Mouse (Mus musculus) limb, embryonic 11.5 days (tissue): Measurements from ENCODE around the gene F12. TPM values are rescaled to one million over a fixed set of nuclear protein-coding genes. Genes with fewer than 3 reads are reported as not detected.

ENCODE experiments used
- ATAC-seq: fragments of 200-750 bp; cut with Nextera tagmentation; 2 replicates; pipeline ENCODE4 v1.8.0; 2017; ENCODE audit warnings: low read depth; ENCODE audit not compliant: insufficient number of reproducible peaks, low FRiP score, low TSS enrichment
- DNase-seq: peaks from one replicate; pipeline ENCODE4 v3.0.0-alpha.2; 2015; ENCODE audit warnings: low spot score
- H3K27ac ChIP-seq: fragments of 300-500 bp; sonication (generic); replicated peaks from 2 replicates; pipeline ENCODE4 v1.5.1; 2014; ENCODE audit warnings: low read depth, mild to moderate bottlenecking, low read length
- H3K27me3 ChIP-seq: fragments of 300-500 bp; sonication (generic); 2 replicates; pipeline ENCODE4 v1.6.1; 2014; ENCODE audit warnings: mild to moderate bottlenecking, low read length, mixed read lengths; ENCODE audit not compliant: control insufficient read depth, insufficient read depth
- H3K36me3 ChIP-seq: fragments of 300-500 bp; sonication (generic); 2 replicates; pipeline ENCODE4 v1.6.1; 2014; ENCODE audit warnings: mild to moderate bottlenecking, low read length, moderate library complexity, mixed read lengths; ENCODE audit not compliant: control insufficient read depth, insufficient read depth
- H3K4me1 ChIP-seq: fragments of 300-500 bp; sonication (generic); 2 replicates; pipeline ENCODE4 v1.6.1; 2014; ENCODE audit warnings: low read length, mixed read lengths; ENCODE audit not compliant: control insufficient read depth, insufficient read depth
- H3K4me2 ChIP-seq: fragments of 300-500 bp; sonication (generic); 2 replicates; pipeline ENCODE4 v1.6.1; 2014; ENCODE audit warnings: low read depth, mild to moderate bottlenecking, moderate library complexity; ENCODE audit not compliant: severe bottlenecking
- H3K4me3 ChIP-seq: fragments of 300-500 bp; sonication (generic); 2 replicates; pipeline ENCODE4 v1.5.1; 2014; ENCODE audit warnings: low read depth, low read length
- H3K9ac ChIP-seq: fragments of 300-500 bp; sonication (generic); 2 replicates; pipeline ENCODE4 v1.6.1; 2014; ENCODE audit warnings: mild to moderate bottlenecking, low read length
- H3K9me3 ChIP-seq: fragments of 300-500 bp; sonication (generic); 2 replicates; pipeline ENCODE4 v1.6.1; 2016; ENCODE audit warnings: low read length; ENCODE audit not compliant: control insufficient read depth
- WGBS: fragments of 180-500 bp; shearing (Covaris S2); extraction: QIAGEN DNeasy Blood & Tissue Kit; methylation state at CpG from one replicate; pipeline ENCODE4 v1.1.7; 2014; 5-methylcytosine and 5-hydroxymethylcytosine counted together
- polyA plus RNA-seq: library from polyadenylated mRNA; unstranded; fragments of >200 nt; fragmentation: Nextera tagmentation; extraction: Ambion mirVana; gene quantifications from 2 replicates; pipeline ENCODE4 v1.2.1, GENCODE M21; 2014

F12 gene
- polyA plus RNA-seq, 1 experiment from 2014 or later = not detected

GRCm38 (mm10) chr13:55403935-55404852 lies 22.4 kb downstream of the F12 start:
- Histone ChIP-seq H3K4me2 (no peak overlapping the region), H3K36me3 (no peaks in the 10 kb centered on the region), H3K4me1 (no peaks in the 10 kb centered on the region), H3K9me3 (no peaks in the 10 kb centered on the region), H3K27ac (no peak overlapping the region), H3K9ac (no peak overlapping the region), H3K27me3 (no peaks in the 10 kb centered on the region), H3K4me3 (no peak overlapping the region)
- DNase-seq (no peak), ATAC-seq (no peak)
- 67% methylated on average over 15 of the region's 15 CpGs for WGBS

- Histone ChIP-seq H3K27me3 (no peaks in the 10 kb centered on the region), H3K4me2 (no peak overlapping the region), H3K27ac (no peak overlapping the region), H3K36me3 (no peaks in the 10 kb centered on the region), H3K4me3 (no peak overlapping the region), H3K9me3 (no peaks in the 10 kb centered on the region), H3K4me1 (no peaks in the 10 kb centered on the region), H3K9ac (no peak overlapping the region)
- DNase-seq (no peak), ATAC-seq (no peak)
- 85% methylated on average over 7 of the region's 7 CpGs for WGBS
Measured at GRCm38 (mm10) chr13:55403266-55403665, 23.3 kb downstream of the F12 start.

- Histone ChIP-seq H3K27ac (no peak overlapping the region), H3K36me3 (no peaks in the 10 kb centered on the region), H3K4me3 (no peak overlapping the region), H3K9me3 (no peaks in the 10 kb centered on the region), H3K27me3 (no peaks in the 10 kb centered on the region), H3K9ac (no peak overlapping the region), H3K4me1 (no peaks in the 10 kb centered on the region), H3K4me2 (no peak overlapping the region)
- ATAC-seq (no peak), DNase-seq (no peak)
- WGBS = 88% methylated on average over 1 of the region's 1 CpGs
Measured at GRCm38 (mm10) chr13:55400039-55400346, 26.6 kb downstream of the F12 start.

GRCm38 (mm10) chr13:55399300-55400038 lies 27.1 kb downstream of the F12 start:
- 73% methylated on average over 5 of the region's 5 CpGs for WGBS
- ATAC-seq (no peak), DNase-seq (no peak)
- no peak overlapping the region for H3K4me2 ChIP-seq
- H3K9me3 ChIP-seq = no peaks in the 10 kb centered on the region
- no peak overlapping the region for H3K27ac ChIP-seq
- H3K27me3 ChIP-seq = no peaks in the 10 kb centered on the region
- no peak overlapping the region for H3K9ac ChIP-seq
- H3K4me1 ChIP-seq = no peaks in the 10 kb centered on the region
- no peak overlapping the region for H3K4me3 ChIP-seq
- no peaks in the 10 kb centered on the region for H3K36me3 ChIP-seq

- Histone ChIP-seq H3K36me3 (no peaks in the 10 kb centered on the region), H3K9ac (no peak within 1 kb of the TSS), H3K4me3 (no peak within 1 kb of the TSS), H3K4me2 (no peak within 1 kb of the TSS), H3K9me3 (no peaks in the 10 kb centered on the region), H3K4me1 (no peaks in the 10 kb centered on the region), H3K27me3 (no peaks in the 10 kb centered on the region), H3K27ac (no peak within 1 kb of the TSS)
- ATAC-seq (no peak), DNase-seq (no peak)
- 89% methylated on average over 1 of the region's 1 CpGs for WGBS
Measured at GRCm38 (mm10) chr13:55398088-55398487, 28.5 kb downstream of the F12 start, which contains the start of gene Slc34a1. Gene Slc34a1 (plus strand): TSS chr13:55398187.

GRCm38 (mm10) chr13:55392933-55393332 lies 33.7 kb downstream of the F12 start:
- Histone ChIP-seq H3K27ac (no peak overlapping the region), H3K4me2 (no peak overlapping the region), H3K4me3 (no peak overlapping the region), H3K27me3 (no peaks in the 10 kb centered on the region), H3K9me3 (no peaks in the 10 kb centered on the region), H3K4me1 (no peaks in the 10 kb centered on the region), H3K36me3 (no peaks in the 10 kb centered on the region), H3K9ac (no peak overlapping the region)
- 72% methylated on average over 4 of the region's 4 CpGs for WGBS
- DNase-seq = no peak
- ATAC-seq = no peak

- Histone ChIP-seq H3K27ac (no peak overlapping the region), H3K4me3 (no peak overlapping the region), H3K36me3 (no peaks in the 10 kb centered on the region), H3K9ac (no peak overlapping the region), H3K4me1 (no peaks in the 10 kb centered on the region), H3K9me3 (no peaks in the 10 kb centered on the region), H3K4me2 (no peak overlapping the region), H3K27me3 (no peaks in the 10 kb centered on the region)
- DNase-seq = no peak
- 88% methylated on average over 1 of the region's 1 CpGs for WGBS
- ATAC-seq = no peak
Measured at GRCm38 (mm10) chr13:55391626-55392029, 35.0 kb downstream of the F12 start.

- Histone ChIP-seq H3K4me1 (no peaks in the 10 kb centered on the region), H3K9me3 (no peaks in the 10 kb centered on the region), H3K27me3 (no peaks in the 10 kb centered on the region), H3K4me3 (no peak overlapping the region), H3K36me3 (no peaks in the 10 kb centered on the region), H3K9ac (no peak overlapping the region), H3K4me2 (no peak overlapping the region), H3K27ac (no peak overlapping the region)
- 75% methylated on average over 3 of the region's 3 CpGs for WGBS
- ATAC-seq = no peak
- DNase-seq = no peak
Measured at GRCm38 (mm10) chr13:55390644-55391043, 35.9 kb downstream of the F12 start.
